Mouse (Mus musculus) C2C12 (cell line): Measurements from ENCODE around the gene Mien1.

Experiments used
- CTCF ChIP-seq: IDR thresholded peaks from one replicate; pipeline ENCODE4 v1.5.1; 2011; ENCODE audit not compliant: control insufficient read depth, insufficient read depth, insufficient read length
- MAX ChIP-seq: IDR thresholded peaks from one replicate; pipeline ENCODE4 v1.6.1; 2011; ENCODE audit warnings: mild to moderate bottlenecking, control low read depth

DNA sequence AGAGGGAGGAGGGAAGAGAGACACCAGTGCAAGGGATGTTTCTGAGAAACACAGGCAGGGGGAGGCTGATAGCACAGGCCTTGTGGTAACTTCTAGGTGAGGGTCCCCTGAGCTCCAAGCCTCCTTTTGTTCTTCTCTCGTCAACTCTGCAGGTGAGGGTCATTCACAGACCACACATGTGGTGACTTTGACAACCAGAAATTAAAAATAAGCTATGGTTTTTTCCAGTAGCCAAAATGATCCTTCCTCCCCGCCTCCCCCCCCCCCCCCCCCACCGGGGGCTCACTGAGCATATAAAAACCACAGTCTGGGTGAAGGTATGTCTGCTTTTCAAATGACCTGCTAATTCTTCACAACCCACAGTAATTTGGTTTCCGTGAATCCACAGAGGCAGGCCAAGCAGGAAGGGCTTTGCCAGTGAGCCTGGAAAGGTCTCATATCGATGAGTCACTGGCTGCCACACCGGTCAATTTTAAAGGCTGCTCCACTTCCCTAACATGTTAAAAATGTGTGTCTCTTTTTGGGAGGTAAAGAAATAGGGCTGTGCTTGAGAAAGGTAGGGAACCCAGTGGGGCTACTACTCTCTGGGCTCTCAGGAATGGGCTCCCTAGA is 22.4 kb upstream of the Mien1 start:
- TF ChIP-seq CTCF = no peak
- TF ChIP-seq MAX = no peak
